In the genomic region with DNA sequence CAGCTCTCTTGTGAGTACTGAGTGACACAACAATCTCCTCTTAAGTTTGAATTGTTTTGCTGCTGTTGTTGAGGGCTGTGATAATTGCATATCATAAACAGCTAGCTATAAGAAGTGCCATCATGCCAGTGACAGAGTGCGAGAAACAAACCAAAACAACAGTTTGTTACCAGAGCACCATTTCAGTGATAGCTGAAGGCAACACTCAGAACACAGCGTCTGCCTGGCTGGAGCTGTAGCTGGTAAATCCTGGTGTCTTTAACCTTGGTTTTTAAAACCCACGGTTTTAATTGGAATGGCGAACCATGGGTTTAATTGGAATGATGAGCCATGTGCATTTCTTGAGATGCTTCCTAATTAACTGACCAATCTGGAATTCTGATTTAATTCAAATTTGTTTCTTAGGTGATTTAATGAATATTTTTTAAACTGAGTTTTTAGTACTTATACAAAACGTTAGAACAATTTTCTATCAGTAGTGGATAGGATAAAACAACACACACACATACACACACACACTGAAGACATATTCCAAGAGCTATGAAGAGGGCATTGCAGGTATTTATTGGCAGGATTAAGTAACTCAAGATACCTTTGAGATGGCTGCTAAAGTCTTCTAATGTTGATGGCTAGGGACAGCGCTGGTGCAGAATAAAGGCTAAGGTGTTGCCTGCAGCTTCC, we compare ENCODE assay signal across 14 mouse cellular contexts.
DNase-seq lines count a peak whose midpoint lies in the region; ATAC-seq lines count a peak whose summit lies in the region.
"Had no signal": no experiment of that assay in that cellular context is flagged by ENCODE, and none has a peak within 500 bp of the region (broad histone marks: within the 10 kb centered on the region; RNA-seq: fewer than 3 reads in every experiment).

No protein-coding gene starts in this region.

- H3K36me3 ChIP-seq in forebrain, embryonic 12.5 days (replicated peaks), result no peaks in the 10 kb centered on the region
- no peaks in the 10 kb centered on the region for H3K36me3 ChIP-seq in hindbrain, embryonic 16.5 days (ENCODE audit: control insufficient read depth, insufficient read depth, low read length)
- no peaks in the 10 kb centered on the region for H3K36me3 ChIP-seq in neural tube, embryonic 15.5 days
- H3K36me3 ChIP-seq: limb, embryonic 12.5 days had no signal

- no peak overlapping the region for H3K4me3 ChIP-seq in forebrain, embryonic 12.5 days (replicated peaks)
- H3K4me3 ChIP-seq in hindbrain, embryonic 16.5 days (ENCODE audit: low read length), result no peak overlapping the region
- 0 out of 2 replicates have a peak overlapping the region, but pooled peaks have one; percentile 10 for H3K4me3 ChIP-seq in neural tube, embryonic 15.5 days (replicated peaks)
- H3K4me3 ChIP-seq: limb, embryonic 12.5 days had no signal

- peak overlapping the region; percentile 10; the same call in 1 of the 2 replicates for H3K4me2 ChIP-seq in forebrain, embryonic 12.5 days
- H3K4me2 ChIP-seq in hindbrain, embryonic 16.5 days (ENCODE audit: low read length), result peak overlapping the region; percentile 50
- peak overlapping the region; percentile 42 for H3K4me2 ChIP-seq in neural tube, embryonic 15.5 days

- no peaks in the 10 kb centered on the region for H3K27me3 ChIP-seq in forebrain, embryonic 12.5 days
- H3K27me3 ChIP-seq in hindbrain, embryonic 16.5 days (replicated peaks; ENCODE audit: control insufficient read depth, insufficient read depth, low read length), result no peaks in the 10 kb centered on the region
- H3K27me3 ChIP-seq in neural tube, embryonic 15.5 days (replicated peaks), result no peaks in the 10 kb centered on the region
- H3K27me3 ChIP-seq: limb, embryonic 12.5 days had no signal

- H3K9ac ChIP-seq in forebrain, embryonic 12.5 days, result no peak overlapping the region
- no peak overlapping the region for H3K9ac ChIP-seq in hindbrain, embryonic 16.5 days (ENCODE audit: low read depth, low read length)
- no peak overlapping the region for H3K9ac ChIP-seq in neural tube, embryonic 15.5 days (replicated peaks)
- H3K9ac ChIP-seq: limb, embryonic 12.5 days had no signal

- DNase-seq in layer of hippocampus, adult 9-11 months, result peak; percentile 14
- DNase-seq in layer of hippocampus, adult 18-20 months (ENCODE audit: low spot score in 2 of 2), result no peak
- no peak for DNase-seq in adrenal gland, postnatal 36 days
- no peak for DNase-seq in lung, postnatal 4 days
- DNase-seq: adrenal gland, postnatal 25 days; cerebellum, adult 8-10 months; heart, postnatal 14 days had no signal

- H3K9me3 ChIP-seq in forebrain, embryonic 12.5 days, result no peaks in the 10 kb centered on the region
- no peaks in the 10 kb centered on the region for H3K9me3 ChIP-seq in hindbrain, embryonic 16.5 days (ENCODE audit: control insufficient read depth, low read length)
- no peaks in the 10 kb centered on the region for H3K9me3 ChIP-seq in neural tube, embryonic 15.5 days (replicated peaks)
- H3K9me3 ChIP-seq: limb, embryonic 12.5 days had no signal

- peaks cover 13% of the 10 kb centered on the region; the same call in 1 of the 2 replicates for H3K4me1 ChIP-seq in forebrain, embryonic 12.5 days
- peaks cover 8% of the 10 kb centered on the region for H3K4me1 ChIP-seq in hindbrain, embryonic 16.5 days (ENCODE audit: control insufficient read depth, insufficient read depth, low read depth, low read length)
- H3K4me1 ChIP-seq in neural tube, embryonic 15.5 days, result peaks cover 10% of the 10 kb centered on the region

- H3K27ac ChIP-seq in forebrain, embryonic 12.5 days, result peak overlapping the region; percentile 86
- H3K27ac ChIP-seq in hindbrain, embryonic 16.5 days (ENCODE audit: low read depth, low read length), result peak overlapping the region; percentile 70
- peak overlapping the region; percentile 60 for H3K27ac ChIP-seq in neural tube, embryonic 15.5 days (replicated peaks)
- H3K27ac ChIP-seq: limb, embryonic 12.5 days; stomach, postnatal 0 days had no signal

- ATAC-seq in forebrain, embryonic 12.5 days (ENCODE audit: low FRiP score), result peak; percentile 52; the same call in 1 of the 2 replicates
- peak; percentile 55; the same call in 1 of the 2 replicates for ATAC-seq in hindbrain, embryonic 16.5 days
- ATAC-seq in neural tube, embryonic 15.5 days (ENCODE audit: low FRiP score), result no peak
- no peak for ATAC-seq in cerebellum, adult (ENCODE audit: insufficient number of reproducible peaks, low FRiP score, low TSS enrichment)
- ATAC-seq: intestine, postnatal 0 days had no signal

- WGBS in forebrain, embryonic 12.5 days, result 38% methylated on average over 6 of the region's 6 CpGs
- 58% methylated on average over 6 of the region's 6 CpGs for WGBS in hindbrain, embryonic 16.5 days
- 64% methylated on average over 6 of the region's 6 CpGs for WGBS in neural tube, embryonic 15.5 days

Comparison
In these comparisons a context has a peak if more than half of its experiments do, and no peak if none do; other contexts are left out.
1. ATAC-seq: peak in forebrain, embryonic 12.5 days (single experiment) and hindbrain, embryonic 16.5 days (single experiment); none in neural tube, embryonic 15.5 days (single experiment) and cerebellum, adult (single experiment).
2. Peak in every context shown above with its lines, with median percentiles within 50 percentile points of each other: H3K27ac ChIP-seq and H3K4me2 ChIP-seq.